Mouse (Mus musculus) stomach, embryonic 14.5 days (tissue): ENCODE data around the gene Agmo. TPM values are rescaled to one million over a fixed set of nuclear protein-coding genes. Genes with fewer than 3 reads are reported as not detected.

Experiments used
- ATAC-seq: fragments of 200-750 bp; cut with Nextera tagmentation; 2 replicates; pipeline ENCODE4 v1.8.0; 2017; ENCODE audit warnings: low read depth, moderate TSS enrichment; ENCODE audit not compliant: insufficient number of reproducible peaks, insufficient read depth, low FRiP score
- H3K27ac ChIP-seq: fragments of 300-500 bp; sonication (generic); 2 replicates; pipeline ENCODE4 v1.5.1; 2014; ENCODE audit warnings: mild to moderate bottlenecking, low read length, moderate library complexity, mixed read lengths
- H3K27me3 ChIP-seq: fragments of 300-500 bp; sonication (generic); 2 replicates; pipeline ENCODE4 v1.6.1; 2014; ENCODE audit warnings: low read length, control low read depth, mixed read lengths; ENCODE audit not compliant: control insufficient read depth, insufficient read depth
- H3K36me3 ChIP-seq: fragments of 300-500 bp; sonication (generic); 2 replicates; pipeline ENCODE4 v1.6.1; 2014; ENCODE audit warnings: mild to moderate bottlenecking, control low read depth, low read length, moderate library complexity, mixed read lengths; ENCODE audit not compliant: control insufficient read depth, insufficient read depth
- H3K4me1 ChIP-seq: fragments of 300-500 bp; sonication (generic); 2 replicates; pipeline ENCODE4 v1.6.1; 2014; ENCODE audit warnings: low read length, control low read depth, mixed read lengths; ENCODE audit not compliant: control insufficient read depth, insufficient read depth
- H3K4me2 ChIP-seq: fragments of 300-500 bp; sonication (generic); replicated peaks from 2 replicates; pipeline ENCODE4 v1.6.1; 2014; ENCODE audit warnings: low read depth, low read length, control low read depth
- H3K4me3 ChIP-seq: fragments of 300-500 bp; sonication (generic); 2 replicates; pipeline ENCODE4 v1.5.1; 2014; ENCODE audit warnings: low read depth, low read length, control low read depth
- H3K9ac ChIP-seq: fragments of 300-500 bp; sonication (generic); replicated peaks from 2 replicates; pipeline ENCODE4 v1.6.1; 2014; ENCODE audit warnings: low read depth, mild to moderate bottlenecking, control low read depth, low read length, moderate library complexity, mixed read lengths
- H3K9me3 ChIP-seq: fragments of 300-500 bp; sonication (generic); 2 replicates; pipeline ENCODE4 v1.6.1; 2016; ENCODE audit warnings: low read depth, low read length, control low read depth; ENCODE audit not compliant: control insufficient read depth
- WGBS: fragments of 180-500 bp; shearing (Covaris S2); extraction: QIAGEN DNeasy Blood & Tissue Kit; methylation state at CpG from one replicate; pipeline ENCODE4 v1.1.7; 2014; 5-methylcytosine and 5-hydroxymethylcytosine counted together
- polyA plus RNA-seq: library from polyadenylated mRNA; unstranded; fragments of >200 nt; fragmentation: Nextera tagmentation; extraction: Ambion mirVana; gene quantifications from 2 replicates; pipeline ENCODE4 v1.2.1, GENCODE M21; 2014

Agmo gene
- polyA plus RNA-seq, 1 experiment from 2014 or later, result 0.85 TPM

- no peaks in the 10 kb centered on the region for H3K36me3 ChIP-seq
- no peak for ATAC-seq
- no peak overlapping the region for H3K27ac ChIP-seq
- no peaks in the 10 kb centered on the region for H3K27me3 ChIP-seq
- no peaks in the 10 kb centered on the region for H3K9me3 ChIP-seq
- no peak overlapping the region for H3K9ac ChIP-seq
- no peaks in the 10 kb centered on the region for H3K4me1 ChIP-seq
- WGBS, result 81% methylated on average over 3 of the region's 3 CpGs
- no peak overlapping the region for H3K4me2 ChIP-seq
- no peak overlapping the region for H3K4me3 ChIP-seq
Observed at GRCm38 (mm10) chr12:37524662-37525061, 283.2 kb downstream of the Agmo start.

- no peak overlapping the region for H3K4me2 ChIP-seq
- H3K9ac ChIP-seq, result no peak overlapping the region
- H3K4me3 ChIP-seq, result no peak overlapping the region
- H3K27me3 ChIP-seq, result no peaks in the 10 kb centered on the region
- no peaks in the 10 kb centered on the region for H3K36me3 ChIP-seq
- ATAC-seq, result no peak
- WGBS, result 40% methylated on average over 1 of the region's 1 CpGs
- no peaks in the 10 kb centered on the region for H3K4me1 ChIP-seq
- H3K27ac ChIP-seq, result no peak overlapping the region
- no peaks in the 10 kb centered on the region for H3K9me3 ChIP-seq
Observed at GRCm38 (mm10) chr12:37540994-37541393, 299.6 kb downstream of the Agmo start.

DNA sequence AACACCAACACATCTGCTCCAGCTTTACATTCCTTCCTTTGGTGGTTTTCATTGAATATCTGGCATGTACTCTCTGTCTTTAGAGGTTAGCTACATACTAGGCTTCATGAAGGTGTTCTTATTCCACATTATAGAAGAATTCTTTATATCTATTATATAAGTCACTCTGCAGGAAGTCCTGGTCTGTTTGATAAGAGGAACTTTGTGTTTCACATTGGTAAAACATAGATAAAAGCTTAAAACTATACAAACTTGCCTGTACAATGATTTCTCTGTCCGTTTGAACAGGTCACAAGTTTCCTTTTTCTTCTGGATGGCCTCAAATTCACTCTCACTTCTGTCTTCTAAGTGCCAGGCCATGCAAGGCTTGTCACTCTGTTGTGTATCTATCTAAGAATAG lies 316.8 kb downstream of the Agmo start:
- H3K36me3 ChIP-seq, result no peaks in the 10 kb centered on the region
- H3K9me3 ChIP-seq, result no peaks in the 10 kb centered on the region
- no peaks in the 10 kb centered on the region for H3K27me3 ChIP-seq
- H3K4me1 ChIP-seq, result no peaks in the 10 kb centered on the region
- no peak overlapping the region for H3K27ac ChIP-seq
- no peak overlapping the region for H3K4me3 ChIP-seq
- H3K9ac ChIP-seq, result no peak overlapping the region
- no peak for ATAC-seq
- WGBS, result 50% methylated on average over 1 of the region's 1 CpGs
- H3K4me2 ChIP-seq, result no peak overlapping the region

- Histone ChIP-seq H3K4me1 (no peaks in the 10 kb centered on the region), H3K9ac (no peak overlapping the region), H3K36me3 (no peaks in the 10 kb centered on the region), H3K27me3 (no peaks in the 10 kb centered on the region), H3K4me2 (no peak overlapping the region), H3K27ac (no peak overlapping the region), H3K9me3 (no peaks in the 10 kb centered on the region), H3K4me3 (no peak overlapping the region)
- WGBS, result 64% methylated on average over 5 of the region's 5 CpGs
- ATAC-seq, result no peak
Observed at GRCm38 (mm10) chr12:37565882-37566596, 324.6 kb downstream of the Agmo start.

- H3K4me2 ChIP-seq, result no peak overlapping the region
- no peaks in the 10 kb centered on the region for H3K36me3 ChIP-seq
- ATAC-seq, result no peak
- no peaks in the 10 kb centered on the region for H3K27me3 ChIP-seq
- H3K27ac ChIP-seq, result no peak overlapping the region
- no peaks in the 10 kb centered on the region for H3K9me3 ChIP-seq
- no peaks in the 10 kb centered on the region for H3K4me1 ChIP-seq
- H3K9ac ChIP-seq, result no peak overlapping the region
- WGBS, result 48% methylated on average over 3 of the region's 3 CpGs
- H3K4me3 ChIP-seq, result no peak overlapping the region
Observed at GRCm38 (mm10) chr12:37571922-37572321, 330.5 kb downstream of the Agmo start.

DNA sequence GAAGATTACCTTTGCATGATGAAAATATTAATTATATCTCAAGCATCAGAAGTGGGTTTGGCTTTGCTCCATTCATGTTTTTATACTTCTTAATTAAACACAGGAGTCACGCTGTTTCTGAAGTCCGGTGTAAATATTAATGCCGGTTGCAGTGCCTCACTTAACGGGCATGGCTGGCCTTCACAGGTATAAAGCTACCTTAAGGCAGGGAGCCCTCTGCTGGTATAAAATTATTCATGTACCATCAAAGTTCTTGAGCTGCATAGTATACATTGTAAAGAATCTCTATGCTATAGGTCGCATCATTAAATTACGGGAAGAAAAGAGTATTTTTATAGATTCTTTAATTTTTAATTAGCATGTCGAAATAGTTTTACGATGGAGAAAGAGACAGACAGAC lies 341.3 kb downstream of the Agmo start:
- Histone ChIP-seq H3K36me3 (no peaks in the 10 kb centered on the region), H3K27me3 (no peaks in the 10 kb centered on the region), H3K4me3 (no peak overlapping the region), H3K9ac (no peak overlapping the region), H3K4me2 (no peak overlapping the region), H3K9me3 (no peaks in the 10 kb centered on the region), H3K27ac (no peak overlapping the region), H3K4me1 (no peaks in the 10 kb centered on the region)
- no peak for ATAC-seq
- WGBS, result 73% methylated on average over 8 of the region's 8 CpGs

DNA sequence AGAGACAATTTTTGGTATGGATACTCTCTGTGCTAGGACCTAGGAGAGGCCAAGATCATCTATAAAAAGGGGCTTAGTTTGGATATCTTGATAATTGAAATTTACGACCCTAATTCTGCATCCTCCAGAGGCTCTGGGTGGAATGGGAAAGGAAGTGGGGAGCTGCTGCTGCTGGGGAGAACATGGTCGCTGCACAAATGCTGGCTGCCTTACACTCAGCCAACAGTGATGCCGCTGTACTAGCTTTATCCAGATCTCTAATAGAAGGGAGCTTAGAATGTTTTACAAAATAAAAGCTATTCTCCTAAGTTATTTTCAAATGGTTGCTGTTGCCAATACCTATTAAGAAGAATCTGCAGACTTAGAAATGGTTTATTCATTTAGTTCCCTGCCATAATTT lies 351.4 kb downstream of the Agmo start:
- Histone ChIP-seq H3K9ac (no peak overlapping the region), H3K36me3 (no peaks in the 10 kb centered on the region), H3K4me3 (no peak overlapping the region), H3K4me2 (no peak overlapping the region), H3K9me3 (no peaks in the 10 kb centered on the region), H3K27me3 (no peaks in the 10 kb centered on the region), H3K27ac (no peak overlapping the region), H3K4me1 (no peaks in the 10 kb centered on the region)
- no peak for ATAC-seq
- 70% methylated on average over 3 of the region's 3 CpGs for WGBS

DNA sequence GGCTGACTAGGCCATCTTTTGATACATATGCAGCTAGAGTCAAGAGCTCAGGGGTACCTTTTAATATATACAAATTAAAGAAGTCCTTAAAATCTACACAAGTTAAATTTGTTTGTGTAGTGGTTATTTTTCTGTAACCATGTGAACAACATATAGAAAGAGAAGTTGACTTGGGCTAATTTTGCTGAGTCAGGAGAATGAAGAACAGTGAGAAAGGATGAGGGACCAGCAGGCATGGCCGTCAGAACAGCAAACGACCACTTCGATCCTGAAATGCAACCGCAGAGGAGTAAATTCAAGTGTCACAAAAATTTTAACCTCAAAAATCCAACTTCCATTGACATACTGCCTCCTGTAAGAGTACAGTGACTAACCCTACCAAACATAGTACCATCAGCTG lies 371.4 kb downstream of the Agmo start:
- WGBS, result 93% methylated on average over 4 of the region's 4 CpGs
- Histone ChIP-seq H3K27ac (no peak overlapping the region), H3K4me3 (no peak overlapping the region), H3K27me3 (no peaks in the 10 kb centered on the region), H3K4me1 (no peaks in the 10 kb centered on the region), H3K9ac (no peak overlapping the region), H3K4me2 (no peak overlapping the region), H3K9me3 (no peaks in the 10 kb centered on the region), H3K36me3 (no peaks in the 10 kb centered on the region)
- ATAC-seq, result no peak

GRCm38 (mm10) chr12:37614769-37615168 lies 373.3 kb downstream of the Agmo start:
- ATAC-seq, result no peak
- Histone ChIP-seq H3K9me3 (no peaks in the 10 kb centered on the region), H3K4me1 (no peaks in the 10 kb centered on the region), H3K9ac (no peak overlapping the region), H3K27ac (no peak overlapping the region), H3K4me2 (no peak overlapping the region), H3K4me3 (no peak overlapping the region), H3K36me3 (no peaks in the 10 kb centered on the region), H3K27me3 (no peaks in the 10 kb centered on the region)
- WGBS, result 93% methylated on average over 2 of the region's 2 CpGs
